Mouse (Mus musculus) mouse embryonic stem cell (cell line): ENCODE results near the gene Lyrm1.

Experiments used
- in situ Hi-C, 2 experiments: fragments of 300-500 bp; cut with MboI; formaldehyde crosslinking; loops; 1 replicate in 1 of 2; 3 replicates in 1 of 2; pipeline ENCODE4 v1.14.3; 2019 to 2020; ENCODE audit warnings: low sequenced_read_pairs in 2 of 2, low pct_unique_long_range_greater_than_20kb in 1 of 2, mixed read lengths in 1 of 2; ENCODE audit not compliant: unreplicated experiment in 1 of 2

The Lyrm1 gene

DNA sequence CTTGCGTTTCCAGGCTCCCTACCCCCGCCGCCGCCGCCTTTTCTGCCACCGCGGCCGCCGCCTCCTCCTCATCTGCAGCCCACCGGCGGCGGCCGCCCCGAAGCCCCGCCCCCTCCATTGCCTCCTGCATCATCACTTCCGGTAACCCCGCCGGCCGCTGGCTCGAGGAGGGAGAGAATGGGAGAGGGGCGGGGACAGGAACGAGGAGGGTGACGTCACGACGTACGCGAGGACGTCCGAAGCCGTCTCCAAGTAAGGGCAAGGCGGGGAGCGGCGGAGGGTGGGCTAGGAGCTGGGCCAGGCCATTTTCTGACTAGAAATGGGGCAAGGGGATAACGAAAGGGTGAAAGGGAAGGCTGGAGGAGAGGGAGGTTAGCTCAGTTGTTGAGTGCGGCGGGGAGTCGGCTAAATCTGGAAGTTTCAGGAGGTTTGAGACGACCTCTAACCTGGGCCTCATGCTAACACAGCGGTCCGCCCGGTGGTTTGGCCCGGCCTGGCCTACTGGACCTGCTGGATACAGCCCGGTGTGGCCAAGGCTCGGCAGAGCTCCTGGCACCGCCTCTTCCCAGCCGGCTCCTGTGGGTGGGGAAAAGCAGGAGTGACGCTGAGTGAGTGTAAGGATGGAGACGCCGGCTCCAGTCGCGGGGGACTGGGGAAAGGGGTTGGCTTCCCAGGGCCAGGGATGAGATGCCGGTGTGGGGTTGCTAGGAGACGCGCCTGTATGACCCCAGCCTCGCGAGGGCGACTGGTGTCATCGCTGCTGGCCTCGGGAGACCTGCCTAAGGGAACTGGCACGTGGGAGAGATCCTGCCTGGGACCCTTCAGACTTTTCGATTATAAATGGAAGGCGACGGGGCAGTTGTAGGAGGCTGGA lies at the start of gene Lyrm1, which contains the start of gene Dcun1d3:
TSS of gene Lyrm1 (plus strand) at position 223 of the 874 bp plus-strand sequence.
TSS of gene Dcun1d3 (minus strand) at position 660 of the 874 bp plus-strand sequence.
- in situ Hi-C loops: no loop called here

DNA sequence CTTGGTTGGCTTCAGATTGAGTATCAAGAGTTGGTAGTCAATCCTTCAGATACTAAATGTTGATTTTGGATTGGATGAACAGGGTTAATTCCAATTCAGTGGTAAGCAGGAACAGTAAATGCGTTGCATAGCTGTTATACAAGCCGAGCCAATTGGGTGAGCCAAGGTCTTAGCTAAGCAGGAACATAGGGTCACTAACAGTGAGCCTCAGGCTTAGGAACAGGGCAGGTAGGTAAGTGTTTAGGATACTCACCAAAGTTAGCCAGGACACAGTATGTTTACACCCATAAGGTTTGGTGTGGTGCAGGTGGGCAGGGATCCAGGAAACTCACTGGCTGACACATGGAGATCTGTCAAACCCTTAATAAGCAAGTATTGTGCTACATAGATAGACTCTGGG lies 48.3 kb upstream of the Lyrm1 start:
- in situ Hi-C loops: loop anchor here (10.0 to 25.0 kb wide), 2 partner anchors 197 to 365 kb away; partner anchors contain the start of genes Abca14 (in 2 of the 2) and Crym (in 2 of the 2)

- in situ Hi-C loops: loop anchor here (10.0 to 25.0 kb wide), 2 partner anchors 196 to 363 kb away; partner anchors contain the start of genes Abca14 (in 2 of the 2) and Crym (in 2 of the 2)
Measured at GRCm38 (mm10) chr7:119849096-119849495, 46.6 kb upstream of the Lyrm1 start.

- in situ Hi-C loops: no loop called here
Measured at GRCm38 (mm10) chr7:119850737-119851136, 44.9 kb upstream of the Lyrm1 start.

- in situ Hi-C loops: no loop called here
Measured at GRCm38 (mm10) chr7:119852494-119852893, 43.2 kb upstream of the Lyrm1 start.

GRCm38 (mm10) chr7:119853186-119853585 lies 42.5 kb upstream of the Lyrm1 start:
- in situ Hi-C loops: no loop called here

GRCm38 (mm10) chr7:119854362-119854761 lies 41.3 kb upstream of the Lyrm1 start:
- in situ Hi-C loops: no loop called here

DNA sequence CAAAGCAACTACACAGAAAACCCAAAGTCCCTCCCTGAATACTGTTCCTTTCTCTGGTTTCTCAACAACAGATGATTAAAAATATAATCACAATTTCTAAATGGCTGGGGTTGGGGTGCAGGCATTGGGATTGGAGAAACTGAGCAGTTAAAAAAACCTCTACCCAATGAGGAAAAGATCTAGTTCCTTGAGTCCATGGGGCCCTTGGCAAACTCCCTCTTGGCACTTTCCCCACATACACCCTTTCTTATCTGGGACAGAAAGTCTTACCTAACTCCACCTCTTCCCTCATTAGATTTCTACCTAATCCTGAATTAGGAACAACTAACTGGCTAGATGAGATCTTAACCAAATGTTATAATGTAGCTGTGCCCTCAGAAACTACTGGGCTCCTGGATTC lies 40.6 kb upstream of the Lyrm1 start:
- in situ Hi-C loops: no loop called here

DNA sequence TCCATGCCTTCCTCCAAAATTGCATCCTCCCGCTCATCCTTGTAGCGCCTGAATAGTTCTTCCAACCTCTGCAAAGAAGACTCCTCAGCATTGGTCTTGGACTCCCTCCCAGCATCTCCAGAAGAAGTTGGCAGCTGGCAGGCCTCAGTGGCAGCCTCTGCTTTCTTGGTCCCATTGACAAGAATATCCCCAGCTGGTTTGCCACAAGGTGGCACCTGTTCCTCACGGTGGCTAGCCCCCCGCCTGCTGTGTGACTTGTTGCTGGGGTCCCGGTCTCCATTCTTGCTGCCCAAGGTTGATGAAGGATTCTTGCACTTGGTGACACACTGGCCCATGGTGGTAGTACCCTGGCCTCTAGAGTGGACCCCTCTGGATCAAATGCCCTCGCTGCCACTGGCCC lies 36.2 kb upstream of the Lyrm1 start:
- in situ Hi-C loops: no loop called here

- in situ Hi-C loops: no loop called here
Measured at GRCm38 (mm10) chr7:119860116-119860515, 35.5 kb upstream of the Lyrm1 start.

DNA sequence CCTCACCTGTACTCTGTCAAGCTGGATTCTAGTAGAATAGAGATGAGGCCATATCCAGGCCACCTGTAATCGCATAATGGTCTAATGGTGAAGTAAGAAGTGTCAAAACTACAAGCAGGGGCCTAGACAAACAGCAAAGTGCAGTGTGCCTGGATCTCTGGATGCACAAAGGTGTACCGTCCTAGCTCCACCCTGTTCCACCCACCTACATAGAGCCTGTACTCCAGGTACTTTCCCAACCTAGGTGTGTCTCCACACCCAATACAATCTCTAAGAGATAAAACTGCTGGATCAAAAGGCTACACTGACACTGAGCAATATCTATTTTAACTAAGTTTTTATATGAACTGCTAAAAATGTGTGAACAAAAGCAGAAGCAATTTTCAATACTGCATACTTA lies 35.1 kb upstream of the Lyrm1 start:
- in situ Hi-C loops: no loop called here

- in situ Hi-C loops: no loop called here
Measured at GRCm38 (mm10) chr7:119860971-119861334, 34.7 kb upstream of the Lyrm1 start.

DNA sequence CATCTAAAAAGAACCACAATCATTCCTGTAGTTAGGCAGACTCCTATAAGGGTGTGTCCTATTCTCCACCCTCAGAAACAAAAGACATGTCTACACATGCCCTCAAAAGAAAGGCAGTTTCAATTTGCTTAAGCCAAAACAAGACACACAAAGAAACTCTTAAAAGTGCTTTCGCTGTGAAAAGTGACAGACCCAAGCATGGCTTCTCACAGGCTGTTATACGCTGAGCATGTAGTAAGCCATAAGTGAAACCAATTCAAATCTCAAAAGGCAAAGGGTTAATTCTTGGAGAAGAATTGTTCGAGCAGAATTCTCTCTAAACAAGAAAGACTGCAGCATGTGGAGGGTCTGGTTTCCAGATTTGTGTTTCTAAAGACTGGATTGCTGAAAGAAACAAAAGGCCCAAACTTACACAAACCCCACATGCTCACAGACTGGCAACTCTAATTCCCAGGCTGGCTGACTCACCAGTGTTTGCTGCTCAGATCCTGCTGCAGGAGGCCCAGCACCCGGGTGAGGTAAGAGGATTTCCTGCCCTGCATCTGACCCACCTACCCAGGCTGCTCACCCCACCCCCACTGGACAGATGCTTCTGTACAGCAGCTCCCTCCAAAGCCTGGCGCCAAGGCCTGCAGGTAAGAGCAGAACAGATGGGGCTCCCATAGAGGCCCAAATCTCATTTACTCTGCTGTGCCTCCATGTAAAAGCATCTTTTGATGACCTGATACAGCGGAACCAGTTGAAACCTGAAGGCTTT lies 34.1 kb upstream of the Lyrm1 start:
- in situ Hi-C loops: no loop called here

DNA sequence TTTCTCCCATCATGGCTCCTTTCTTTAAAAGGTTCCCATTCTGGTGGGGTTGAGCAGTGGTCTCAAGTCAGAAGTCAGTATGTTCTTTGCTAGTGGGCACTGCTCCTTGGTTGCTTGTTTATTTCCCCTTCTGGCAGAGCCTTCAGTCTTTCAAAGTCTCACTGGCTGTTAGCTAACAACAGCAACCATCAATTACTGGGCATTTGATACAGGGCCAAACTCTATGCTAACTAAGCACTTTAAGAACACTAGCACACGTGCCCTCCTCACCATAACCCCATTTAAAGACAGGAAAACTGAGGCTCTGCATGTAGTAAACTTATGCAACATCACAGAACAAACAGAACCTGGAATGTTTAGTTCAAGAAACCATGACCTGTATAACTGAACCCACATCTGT lies 33.5 kb upstream of the Lyrm1 start:
- in situ Hi-C loops: no loop called here

GRCm38 (mm10) chr7:119864500-119864899 lies 31.2 kb upstream of the Lyrm1 start:
- in situ Hi-C loops: no loop called here

GRCm38 (mm10) chr7:119866136-119866535 lies 29.5 kb upstream of the Lyrm1 start:
- in situ Hi-C loops: no loop called here

GRCm38 (mm10) chr7:119872204-119872603 lies 23.5 kb upstream of the Lyrm1 start:
- in situ Hi-C loops: no loop called here

- in situ Hi-C loops: no loop called here
Measured at GRCm38 (mm10) chr7:119873050-119873449, 22.6 kb upstream of the Lyrm1 start.

GRCm38 (mm10) chr7:119875776-119876440 lies 19.8 kb upstream of the Lyrm1 start:
- in situ Hi-C loops: no loop called here
